Mouse (Mus musculus) adrenal gland, adult 10 weeks (tissue): ENCODE measurements around the gene Usp19. TPM values are rescaled to one million over a fixed set of nuclear protein-coding genes. Genes with fewer than 3 reads are reported as not detected.

ENCODE experiments used
- polyA plus RNA-seq: library from polyadenylated mRNA; stranded (reverse); fragments of 350-450 nt; fragmentation: Illumina TruSeq; extraction: RNeasy Lipid Tissue Mini Kit (QIAGEN cat#74804); gene quantifications from one replicate; pipeline ENCODE4 v1.2.3, GENCODE M21; 2014; ENCODE audit warnings: low read depth, low replicate concordance

The Usp19 gene
- 18.4 TPM for polyA plus RNA-seq

DNA sequence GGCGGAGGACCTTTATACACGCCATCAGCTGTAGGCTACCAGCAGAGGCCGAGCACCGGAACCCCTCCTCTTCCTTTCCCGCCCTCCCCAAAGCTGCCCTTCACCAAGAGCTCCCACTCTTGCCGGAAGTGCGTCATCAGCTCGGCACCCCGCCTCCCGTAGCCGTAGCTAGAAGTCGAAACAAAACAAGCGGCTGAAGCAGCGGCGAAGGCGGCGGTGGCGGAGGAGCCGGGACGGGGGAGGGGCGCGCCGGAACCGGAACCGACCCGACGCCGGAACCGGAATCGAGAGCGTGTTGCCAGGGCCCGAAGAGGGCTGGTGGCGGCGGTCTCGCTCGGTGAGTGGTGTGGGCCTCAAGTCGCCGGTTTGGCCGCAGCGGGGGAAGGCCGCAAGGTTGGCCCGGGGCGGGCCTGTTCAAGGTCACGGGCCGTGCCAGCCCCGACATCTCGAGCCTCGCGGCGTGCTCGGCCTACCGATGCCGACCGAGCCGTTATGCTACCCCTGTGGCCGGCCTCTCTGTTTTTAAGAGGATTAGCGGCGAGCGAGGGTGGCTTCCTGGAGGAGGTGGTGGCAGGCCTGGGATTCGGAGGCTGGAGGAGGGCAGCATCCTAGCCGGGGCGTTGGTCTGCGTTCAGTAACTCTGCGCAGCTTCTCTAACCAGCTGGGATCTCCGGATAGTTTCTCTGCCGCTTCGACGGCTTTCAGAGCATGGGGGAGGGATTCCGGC, at the start of gene Usp19:
TSS of gene Usp19 (plus strand) at position 44 of the 727 bp plus-strand sequence.

DNA sequence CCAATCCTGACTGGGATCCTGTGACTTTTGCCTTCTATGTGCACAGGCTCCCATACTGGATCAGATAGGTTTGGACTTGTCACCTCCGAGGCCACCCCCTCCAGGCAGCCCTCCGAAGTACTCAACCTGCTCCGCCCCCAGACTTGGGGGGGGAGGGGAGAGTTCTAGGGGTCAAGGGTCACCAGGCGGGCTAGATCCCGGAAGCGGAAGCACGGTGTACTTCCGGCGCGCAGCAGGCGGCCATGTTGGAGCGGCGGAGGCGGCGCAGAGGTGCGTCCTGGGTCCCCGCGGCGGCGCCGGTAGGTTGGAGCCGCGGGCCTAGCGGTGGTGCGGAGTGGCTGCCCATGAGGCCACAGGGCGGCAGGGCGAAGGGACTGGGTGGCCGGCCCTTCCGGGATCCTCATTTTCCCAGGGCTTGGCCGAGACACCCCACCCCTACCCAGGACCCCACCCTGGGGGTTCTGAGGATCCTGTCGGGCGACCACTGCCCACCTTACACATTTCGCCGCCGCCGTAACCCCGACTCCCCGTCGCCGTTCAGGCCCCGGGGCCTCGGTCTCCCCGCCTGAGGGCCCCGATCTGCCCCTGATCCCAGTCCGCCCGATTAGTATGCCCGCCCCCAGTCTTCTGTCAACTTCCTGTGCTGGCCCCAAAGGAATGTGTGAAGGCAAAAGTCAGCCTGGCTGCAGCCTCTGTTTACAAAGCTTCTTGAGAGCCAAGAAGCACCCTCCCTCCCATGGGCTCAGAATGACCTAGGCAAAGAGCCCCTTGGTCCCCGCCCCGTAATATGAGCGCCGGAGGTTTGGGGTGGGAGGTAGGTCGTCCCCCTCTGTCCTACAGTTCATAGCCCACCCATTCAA, 29.9 kb upstream of the Usp19 start, which contains the start of gene Ccdc71:
TSS of gene Ccdc71 (plus strand) at position 209 of the 860 bp plus-strand sequence.

DNA sequence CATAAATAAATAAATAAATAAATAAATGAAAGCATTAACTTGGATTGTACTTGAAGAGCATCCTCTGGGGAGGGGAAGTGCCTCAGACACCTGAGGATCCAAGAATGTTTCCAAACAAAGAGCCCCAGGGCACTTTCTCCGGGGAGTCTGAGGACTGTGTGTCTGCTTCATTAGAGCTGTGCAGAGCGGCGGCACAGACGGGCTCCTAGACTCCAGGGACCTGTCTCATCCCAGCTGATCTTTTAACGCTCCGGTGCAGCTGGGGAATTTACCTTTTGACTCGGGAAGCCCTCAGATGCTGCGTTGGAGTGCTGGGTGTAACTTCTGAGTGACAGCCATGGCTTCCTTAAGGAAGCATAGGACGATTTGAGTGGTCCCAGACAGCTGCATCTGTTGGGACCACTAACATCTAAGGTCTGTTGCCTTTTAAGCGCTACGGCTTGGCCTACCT, 29.2 kb upstream of the Usp19 start, which contains the start of gene Klhdc8b:
TSS of gene Klhdc8b (minus strand) at position 401 of the 451 bp plus-strand sequence.

DNA sequence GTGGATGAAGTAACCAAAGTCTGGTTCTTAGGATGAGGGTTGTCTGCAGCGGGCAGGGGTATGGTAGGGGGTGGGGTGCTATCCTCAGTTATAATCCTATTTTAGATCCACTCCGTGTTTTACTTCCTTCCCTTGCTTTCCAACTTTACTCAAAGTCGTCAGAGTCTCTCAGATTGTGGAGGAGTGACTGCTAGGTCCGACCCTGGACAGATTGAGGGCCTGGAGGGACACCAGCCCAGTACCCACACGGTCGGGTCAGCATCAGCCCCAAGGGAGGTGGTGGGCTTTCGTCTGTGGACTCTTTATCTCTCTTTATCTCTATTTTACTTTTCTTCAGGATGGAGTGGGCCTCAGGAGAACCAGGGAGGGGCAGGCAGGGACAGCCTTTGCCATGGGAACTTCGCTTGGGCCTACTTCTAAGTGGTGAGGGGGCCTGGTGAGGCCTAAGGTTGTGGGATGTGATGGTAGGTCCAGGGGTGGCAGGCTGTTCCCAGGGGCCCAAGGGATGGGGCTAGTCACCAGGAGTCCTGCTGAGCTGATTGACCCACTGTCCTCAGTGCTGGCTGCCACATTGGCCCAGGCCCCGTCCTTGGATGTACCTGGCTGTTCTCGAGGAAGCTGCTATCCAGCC, 10.6 kb upstream of the Usp19 start, which contains the start of gene Lamb2:
TSS of gene Lamb2 (plus strand) at position 16 of the 631 bp plus-strand sequence.

DNA sequence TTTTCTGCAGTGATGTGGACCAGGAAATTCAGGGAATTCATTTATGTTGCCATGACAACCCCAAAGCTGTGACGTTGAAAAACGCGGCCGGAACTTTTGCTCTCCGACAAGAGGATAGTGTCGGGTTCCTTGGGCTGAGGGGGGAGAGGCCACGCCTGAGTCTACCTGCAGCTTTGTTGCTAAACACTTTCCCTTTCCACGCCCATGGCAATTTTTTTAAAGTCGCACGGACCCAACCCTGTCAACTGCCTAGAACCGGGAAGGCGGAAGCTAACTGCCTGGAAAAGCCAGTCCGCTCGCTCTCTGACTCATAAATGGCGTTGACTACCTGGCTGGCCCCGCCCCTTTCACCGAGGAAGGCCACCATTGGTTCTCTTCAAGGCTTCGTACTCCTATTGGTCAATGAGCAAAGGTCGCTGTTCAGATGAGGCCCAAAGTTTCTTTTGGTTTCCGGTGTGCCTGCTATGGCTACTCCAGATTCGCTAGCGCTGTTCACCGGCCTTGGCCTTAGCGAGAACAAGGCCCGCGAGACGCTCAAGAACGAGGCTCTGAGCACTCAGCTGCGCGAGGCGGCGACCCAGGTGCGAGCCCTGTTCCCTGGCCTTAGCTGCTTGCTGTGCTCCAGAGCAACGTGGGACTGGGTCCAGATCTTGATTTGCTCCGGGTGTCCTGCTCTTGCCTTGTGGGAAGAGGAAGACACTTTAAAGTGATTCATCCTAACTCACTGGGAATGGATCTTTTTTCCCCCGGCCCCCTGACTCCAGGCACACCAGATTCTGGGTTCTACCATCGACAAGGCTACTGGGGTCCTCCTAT, 17.4 kb downstream of the Usp19 start, which contains the start of gene Qars:
TSS of gene Qars (plus strand) at position 88 of the 816 bp plus-strand sequence.

DNA sequence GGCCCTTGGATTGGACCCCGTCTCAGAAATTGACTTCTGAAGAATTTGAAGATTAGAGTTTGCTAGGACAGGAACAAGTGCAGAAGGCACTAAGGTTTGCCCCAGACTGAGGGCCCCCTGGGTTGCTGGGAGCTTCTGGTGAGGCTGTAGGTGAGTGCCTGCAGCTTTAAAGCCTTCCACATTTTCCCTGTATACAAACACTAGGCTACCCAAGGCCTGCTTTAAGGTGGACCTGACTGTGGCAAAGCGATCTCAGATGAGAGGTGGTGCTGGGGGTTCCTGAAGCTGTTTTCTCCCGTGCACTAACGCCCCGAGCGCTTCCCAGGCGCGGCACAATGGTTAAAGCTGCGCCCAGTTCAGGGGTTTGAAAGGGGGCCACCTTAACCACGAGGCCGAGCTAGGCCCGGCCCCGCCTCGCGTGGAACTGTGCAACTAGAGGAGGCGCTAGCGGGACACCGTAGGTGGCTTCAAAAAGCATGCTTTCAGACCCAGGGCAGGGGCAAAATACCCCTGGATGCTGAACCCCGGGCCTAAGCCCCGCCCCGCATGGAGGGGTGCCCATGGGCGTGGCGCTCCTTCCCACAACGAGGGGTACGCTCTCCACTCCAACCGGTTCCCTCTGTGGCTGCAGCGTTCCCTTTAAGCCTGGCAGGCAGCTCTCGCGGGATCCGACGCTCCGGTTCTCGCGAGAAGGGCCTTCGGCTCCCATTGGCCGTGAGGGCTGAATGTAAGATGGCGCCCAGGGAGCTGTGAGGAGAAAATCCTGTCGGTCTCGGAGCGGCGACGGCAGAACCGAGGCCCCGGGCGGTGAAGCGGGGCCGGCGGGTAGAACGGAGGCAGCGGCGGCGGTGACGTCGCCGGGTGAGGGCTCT, 26.2 kb downstream of the Usp19 start, which contains the start of gene Qrich1:
TSS of gene Qrich1 (plus strand) at position 427 of the 872 bp plus-strand sequence.

Other genes starting within 250 kb of the Usp19 start
- gene Dag1, start 226.6 kb upstream of the Usp19 start, polyA plus RNA-seq: 56.8 TPM
- gene Nicn1, start 200.2 kb upstream of the Usp19 start, polyA plus RNA-seq: 27.2 TPM
- gene Amt, start 193.7 kb upstream of the Usp19 start, polyA plus RNA-seq: 0.82 TPM
- gene Rhoa, start 184.5 kb upstream of the Usp19 start, polyA plus RNA-seq: 620 TPM
- 17.1 TPM for gene Tcta, start 184.4 kb upstream of the Usp19 start, polyA plus RNA-seq
- gene Gpx1, start 151.7 kb upstream of the Usp19 start, polyA plus RNA-seq: 21.4 TPM
- 66.7 TPM for gene Usp4, start 142.7 kb upstream of the Usp19 start, polyA plus RNA-seq
- 1.2 TPM for gene 1700102P08Rik, start 97.8 kb upstream of the Usp19 start, polyA plus RNA-seq
- not detected for gene Ccdc36, start 62.1 kb upstream of the Usp19 start, polyA plus RNA-seq
- not detected for gene BC048562, start 54.1 kb upstream of the Usp19 start, polyA plus RNA-seq
- gene Ccdc71, start 30.1 kb upstream of the Usp19 start, polyA plus RNA-seq: 6.2 TPM
- 1.5 TPM for gene Klhdc8b, start 29.0 kb upstream of the Usp19 start, polyA plus RNA-seq
- gene Lamb2, start 10.9 kb upstream of the Usp19 start, polyA plus RNA-seq: 6.8 TPM
- gene Qars, start 17.1 kb downstream of the Usp19 start, polyA plus RNA-seq: 95.6 TPM
- gene Qrich1, start 26.2 kb downstream of the Usp19 start, polyA plus RNA-seq: 57.8 TPM
- 26.3 TPM for gene Impdh2, start 69.7 kb downstream of the Usp19 start, polyA plus RNA-seq
- 4.5 TPM for gene Ndufaf3, start 76.8 kb downstream of the Usp19 start, polyA plus RNA-seq
- gene Dalrd3, start 79.3 kb downstream of the Usp19 start, polyA plus RNA-seq: 2.9 TPM
- gene Wdr6, start 88.1 kb downstream of the Usp19 start, polyA plus RNA-seq: 6.2 TPM
- gene P4htm, start 107.1 kb downstream of the Usp19 start, polyA plus RNA-seq: not detected
- 58.1 TPM for gene Arih2, start 158.8 kb downstream of the Usp19 start, polyA plus RNA-seq
- 111 TPM for gene Slc25a20, start 171.5 kb downstream of the Usp19 start, polyA plus RNA-seq
- 111 TPM for gene Prkar2a, start 198.7 kb downstream of the Usp19 start, polyA plus RNA-seq